Mouse (Mus musculus) hindbrain, embryonic 15.5 days (tissue): Measurements from ENCODE around the gene Ppp4r3b. TPM values are rescaled to one million over a fixed set of nuclear protein-coding genes. Genes with fewer than 3 reads are reported as not detected.
A peak's percentile ranks its signal among the peaks of the same experiment; 100 is the strongest.

Source experiments
- ATAC-seq: fragments of 200-750 bp; cut with Nextera tagmentation; 2 replicates; pipeline ENCODE4 v1.8.0; 2017; ENCODE audit warnings: low read depth, moderate number of reproducible peaks, moderate TSS enrichment; ENCODE audit not compliant: low FRiP score
- H3K27ac ChIP-seq: fragments of 300-500 bp; sonication (generic); replicated peaks from 2 replicates; pipeline ENCODE4 v1.5.1; 2015; ENCODE audit warnings: mild to moderate bottlenecking, inconsistent platforms
- H3K27me3 ChIP-seq: fragments of 300-500 bp; sonication (generic); 2 replicates; pipeline ENCODE4 v1.6.1; 2015; ENCODE audit warnings: control low read depth, inconsistent platforms
- H3K36me3 ChIP-seq: fragments of 300-500 bp; sonication (generic); 2 replicates; pipeline ENCODE4 v1.6.1; 2015; ENCODE audit warnings: control low read depth, inconsistent platforms
- H3K4me1 ChIP-seq: fragments of 300-500 bp; sonication (generic); replicated peaks from 2 replicates; pipeline ENCODE4 v1.6.1; 2015; ENCODE audit warnings: control low read depth, inconsistent platforms
- H3K4me2 ChIP-seq: fragments of 300-500 bp; sonication (generic); 2 replicates; pipeline ENCODE4 v1.6.1; 2015; ENCODE audit warnings: moderate library complexity, mild to moderate bottlenecking, inconsistent platforms
- H3K4me3 ChIP-seq: fragments of 300-500 bp; sonication (generic); 2 replicates; pipeline ENCODE4 v1.5.1; 2015; ENCODE audit warnings: mild to moderate bottlenecking, inconsistent platforms
- H3K9ac ChIP-seq: fragments of 300-500 bp; sonication (generic); 2 replicates; pipeline ENCODE4 v1.6.1; 2015; ENCODE audit warnings: inconsistent platforms
- H3K9me3 ChIP-seq: fragments of 300-500 bp; sonication (generic); 2 replicates; pipeline ENCODE4 v1.6.1; 2016; ENCODE audit warnings: control low read depth, inconsistent platforms
- WGBS: fragments of 180-500 bp; shearing (Covaris S2); methylation state at CpG from one replicate; pipeline ENCODE4 v1.1.7; 2015; 5-methylcytosine and 5-hydroxymethylcytosine counted together
- polyA plus RNA-seq: library from polyadenylated mRNA; unstranded; fragments of >200 nt; fragmentation: Nextera tagmentation; extraction: Ambion mirVana; gene quantifications from 2 replicates; pipeline ENCODE4 v1.2.1, GENCODE M21; 2015

Ppp4r3b gene
- polyA plus RNA-seq, 1 experiment from 2014 or later = 65.4 TPM

DNA sequence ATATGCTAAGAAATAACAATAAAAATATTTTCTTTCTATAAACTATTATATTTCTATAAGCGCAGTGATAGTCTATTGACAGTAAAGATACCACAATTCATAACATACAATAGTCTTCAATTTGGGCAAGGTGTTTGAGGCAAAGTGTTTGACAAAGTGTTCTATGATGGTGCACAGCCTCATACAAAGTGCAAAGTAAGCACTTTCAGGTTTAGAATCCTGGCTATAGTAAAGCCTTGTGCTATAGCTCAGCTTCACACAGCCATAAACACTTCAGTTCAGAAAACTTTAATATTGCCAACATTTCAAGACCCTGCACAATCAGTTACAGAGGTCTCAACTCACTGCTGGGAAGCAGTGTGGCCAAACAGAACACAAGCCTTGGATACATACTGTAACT, 66.7 kb downstream of the Ppp4r3b start:
- no peak for ATAC-seq
- Histone ChIP-seq H3K4me2 (no peak overlapping the region), H3K36me3 (peaks cover 24% of the 10 kb centered on the region), H3K9me3 (no peaks in the 10 kb centered on the region), H3K4me3 (no peak overlapping the region), H3K27me3 (no peaks in the 10 kb centered on the region), H3K9ac (no peak overlapping the region), H3K4me1 (peaks cover 2% of the 10 kb centered on the region; the same call in 1 of the 2 replicates), H3K27ac (no peak overlapping the region)
- WGBS = 100% methylated on average over 1 of the region's 1 CpGs

DNA sequence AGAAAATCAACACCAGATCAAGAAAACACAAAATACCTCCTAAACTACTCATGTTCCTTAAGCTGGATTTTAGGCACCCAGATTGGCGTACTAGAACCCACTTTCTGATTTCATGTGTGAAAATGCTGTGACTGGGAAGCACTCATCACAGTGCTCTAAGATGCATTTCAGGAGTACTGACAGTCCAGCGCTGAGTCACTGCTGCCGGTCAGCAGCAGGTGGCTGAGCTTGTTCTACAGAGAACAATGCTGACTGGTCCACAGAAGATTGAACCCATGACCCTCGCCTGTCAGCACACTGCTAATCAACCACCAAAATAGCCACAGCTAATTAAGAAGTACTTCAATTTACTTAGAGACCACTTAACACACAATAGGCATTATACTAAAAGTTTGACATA, 69.3 kb downstream of the Ppp4r3b start:
- H3K36me3 ChIP-seq = peaks cover 23% of the 10 kb centered on the region
- 58% methylated on average over 4 of the region's 4 CpGs for WGBS
- no peaks in the 10 kb centered on the region for H3K27me3 ChIP-seq
- no peaks in the 10 kb centered on the region for H3K9me3 ChIP-seq
- H3K27ac ChIP-seq = no peak overlapping the region
- no peak for ATAC-seq
- no peak overlapping the region for H3K4me2 ChIP-seq
- H3K4me1 ChIP-seq = peaks cover 24% of the 10 kb centered on the region
- no peak overlapping the region for H3K9ac ChIP-seq
- no peak overlapping the region for H3K4me3 ChIP-seq

DNA sequence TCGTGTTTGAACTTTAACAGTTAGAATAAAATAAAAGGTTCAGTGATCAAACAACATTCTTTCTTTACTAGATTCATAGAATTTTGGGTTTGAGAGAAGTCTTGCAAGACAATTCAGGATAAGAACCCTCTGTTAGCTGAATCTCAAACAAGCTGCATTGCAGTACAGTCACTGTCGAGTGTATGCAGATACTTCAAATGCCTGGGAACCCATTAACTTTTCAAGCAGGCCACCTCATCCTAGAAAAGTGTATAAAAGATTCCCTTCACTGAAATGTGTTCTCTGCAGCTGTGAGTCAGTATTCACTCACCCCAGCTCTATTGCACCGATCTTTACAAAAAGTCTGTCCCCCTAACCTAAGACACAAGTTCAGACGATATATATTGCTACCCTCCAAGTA, 73.3 kb downstream of the Ppp4r3b start:
- Histone ChIP-seq H3K36me3 (peaks cover 20% of the 10 kb centered on the region), H3K9me3 (no peaks in the 10 kb centered on the region), H3K9ac (peak overlapping the region; percentile 59), H3K4me1 (peaks cover 24% of the 10 kb centered on the region), H3K4me2 (peak overlapping the region; percentile 77), H3K4me3 (peak overlapping the region; percentile 68), H3K27ac (no peak overlapping the region), H3K27me3 (no peaks in the 10 kb centered on the region)
- no peak for ATAC-seq
- WGBS = 65% methylated on average over 4 of the region's 4 CpGs

DNA sequence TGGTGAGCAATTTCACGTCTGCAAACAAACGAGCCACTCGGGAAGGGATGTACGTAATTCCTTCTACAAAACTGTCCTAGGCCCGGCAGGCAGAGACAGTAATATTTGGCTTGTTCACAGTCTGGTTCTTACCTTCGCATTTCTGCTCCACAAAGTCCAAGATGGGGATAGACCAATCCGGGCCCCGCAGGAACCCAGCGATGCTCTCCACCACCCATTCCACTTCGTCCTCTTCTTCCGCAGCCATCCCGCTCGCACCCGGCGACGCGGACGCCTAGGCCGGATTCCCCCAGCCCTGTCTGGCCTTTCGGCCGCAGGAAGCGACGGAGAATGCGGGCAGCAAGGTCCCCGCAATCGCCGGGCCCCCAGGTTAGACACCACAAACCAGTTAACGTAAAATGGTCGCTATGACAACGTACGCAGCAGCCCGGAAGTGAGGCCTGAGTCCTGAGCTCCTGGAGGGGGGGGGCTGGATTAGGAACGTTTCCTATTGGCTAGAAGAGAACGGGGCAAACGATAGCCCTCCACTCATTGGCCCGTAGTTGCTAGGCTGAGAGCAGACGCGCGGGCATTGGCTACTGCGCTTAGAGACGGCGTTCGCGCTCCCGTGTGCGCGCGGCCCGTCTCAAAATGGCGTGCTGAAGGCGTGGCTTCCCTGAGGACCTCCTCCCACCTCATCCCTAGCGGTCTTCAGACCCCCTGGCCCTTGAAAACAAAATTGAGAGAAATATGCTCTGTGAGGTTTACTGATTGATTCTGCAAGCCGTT, 74.4 kb downstream of the Ppp4r3b start, which contains the start of gene Cfap36:
TSS of gene Cfap36 (minus strand) at position 527 of the 768 bp plus-strand sequence.
- Histone ChIP-seq H3K27me3 (no peaks in the 10 kb centered on the region), H3K27ac (peak within 1 kb of the TSS; percentile 88), H3K9me3 (no peaks in the 10 kb centered on the region), H3K4me2 (peak within 1 kb of the TSS; percentile 77), H3K4me3 (peak within 1 kb of the TSS; percentile 68), H3K36me3 (peaks cover 10% of the 10 kb centered on the region; the same call in 1 of the 2 replicates), H3K4me1 (peaks cover 24% of the 10 kb centered on the region), H3K9ac (peak within 1 kb of the TSS; percentile 59)
- ATAC-seq = peak; percentile 100
- under 1% methylated on average over 53 of the region's 53 CpGs for WGBS

DNA sequence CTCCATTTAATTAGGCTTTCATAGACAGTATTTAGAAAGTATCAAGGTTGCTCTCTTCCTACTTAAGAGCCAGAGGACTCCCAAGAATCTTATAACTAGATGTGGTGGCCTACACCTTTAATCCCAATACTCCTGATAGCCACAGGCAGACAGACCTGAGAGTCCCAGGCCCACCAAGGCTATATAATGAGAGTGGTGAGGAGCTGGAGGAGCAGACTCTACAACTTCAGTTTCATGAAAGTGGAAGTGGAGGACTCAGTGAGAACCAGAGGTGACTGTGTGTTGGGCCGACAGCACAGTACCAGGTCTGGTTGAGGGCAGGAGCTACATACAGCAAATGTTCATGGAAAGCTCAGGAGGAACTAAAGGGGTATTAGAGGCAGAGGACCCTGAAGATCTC, 75.0 kb downstream of the Ppp4r3b start:
- no peaks in the 10 kb centered on the region for H3K9me3 ChIP-seq
- H3K27me3 ChIP-seq = no peaks in the 10 kb centered on the region
- peak overlapping the region; percentile 44; the same call in 1 of the 2 replicates for H3K27ac ChIP-seq
- peak overlapping the region; percentile 68 for H3K4me3 ChIP-seq
- H3K9ac ChIP-seq = no peak overlapping the region
- 0 out of 2 replicates have a peak, but pooled peaks cover 4% of the 10 kb centered on the region for H3K36me3 ChIP-seq
- no peak; the same call in 1 of the 2 replicates for ATAC-seq
- WGBS = 97% methylated on average over 1 of the region's 1 CpGs
- H3K4me2 ChIP-seq = peak overlapping the region; percentile 48
- peaks cover 24% of the 10 kb centered on the region for H3K4me1 ChIP-seq

DNA sequence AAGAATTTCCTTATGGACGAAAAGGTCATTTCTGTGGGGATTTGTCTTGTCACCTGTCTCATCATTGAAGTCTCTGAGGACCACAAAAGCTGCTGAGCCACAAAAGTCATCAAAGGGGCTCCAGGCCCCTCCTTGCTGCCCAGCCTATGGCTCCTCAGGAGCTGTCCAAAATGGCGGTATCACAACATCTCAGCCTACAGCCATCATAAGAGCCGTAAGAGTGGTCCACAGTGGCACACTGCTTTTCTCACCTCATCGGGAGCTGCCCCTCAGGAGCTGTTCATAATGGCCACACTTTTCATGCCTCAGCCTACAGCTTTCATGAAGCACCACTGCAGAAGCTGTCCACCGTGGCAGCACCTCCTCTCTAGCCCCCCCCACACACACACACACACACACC, 75.7 kb downstream of the Ppp4r3b start:
- H3K4me2 ChIP-seq = no peak overlapping the region
- H3K27me3 ChIP-seq = no peaks in the 10 kb centered on the region
- H3K27ac ChIP-seq = no peak overlapping the region
- H3K4me3 ChIP-seq = no peak overlapping the region
- H3K9ac ChIP-seq = no peak overlapping the region
- ATAC-seq = no peak
- H3K4me1 ChIP-seq = peaks cover 24% of the 10 kb centered on the region
- WGBS = 94% methylated on average over 5 of the region's 5 CpGs
- H3K9me3 ChIP-seq = no peaks in the 10 kb centered on the region
- H3K36me3 ChIP-seq = 0 out of 2 replicates have a peak, but pooled peaks cover 2% of the 10 kb centered on the region

DNA sequence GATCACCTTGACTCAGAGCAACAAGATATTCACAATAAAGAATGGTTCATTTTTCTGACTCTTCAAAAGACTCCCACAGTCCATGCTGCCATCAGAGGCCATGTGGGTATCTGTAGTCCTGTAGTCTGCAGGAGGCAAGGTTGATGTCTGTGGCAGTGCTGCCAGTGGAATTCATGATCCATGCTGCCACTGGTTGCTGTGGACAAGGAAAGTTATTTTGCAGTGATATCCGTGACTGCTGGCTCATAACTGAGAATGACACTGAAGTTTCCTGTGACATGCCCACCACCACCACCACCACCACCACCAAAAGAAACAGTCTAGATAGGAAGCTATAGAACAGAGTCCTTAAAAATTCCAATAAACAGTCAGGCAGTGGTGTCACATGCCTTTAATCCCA, 82.0 kb downstream of the Ppp4r3b start:
- H3K9me3 ChIP-seq = no peaks in the 10 kb centered on the region
- H3K36me3 ChIP-seq = no peaks in the 10 kb centered on the region
- no peak for ATAC-seq
- no peak overlapping the region for H3K27ac ChIP-seq
- H3K4me1 ChIP-seq = no peaks in the 10 kb centered on the region
- no peak overlapping the region for H3K4me3 ChIP-seq
- 88% methylated on average over 1 of the region's 1 CpGs for WGBS
- H3K4me2 ChIP-seq = no peak overlapping the region
- H3K27me3 ChIP-seq = no peaks in the 10 kb centered on the region
- no peak overlapping the region for H3K9ac ChIP-seq

DNA sequence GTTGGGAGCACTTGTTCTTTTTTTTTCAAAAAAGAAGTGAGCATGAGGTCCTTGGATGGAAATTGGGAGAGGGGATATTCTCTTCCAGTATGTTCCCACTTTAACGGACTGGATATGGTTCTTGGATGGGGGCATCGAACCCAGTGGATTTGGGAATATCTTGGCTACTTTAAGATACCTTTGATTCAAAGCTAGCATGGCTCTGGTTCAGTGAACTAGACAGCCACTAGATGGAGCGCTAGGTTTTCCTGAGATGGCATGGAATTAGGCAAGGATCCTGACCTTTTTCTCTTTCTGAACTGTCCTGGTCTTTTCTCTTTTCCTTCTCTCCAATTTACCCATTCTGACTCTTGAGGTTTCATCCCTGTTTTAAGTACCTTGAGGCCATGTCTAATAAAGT, 95.1 kb downstream of the Ppp4r3b start:
- no peaks in the 10 kb centered on the region for H3K27me3 ChIP-seq
- H3K36me3 ChIP-seq = no peaks in the 10 kb centered on the region
- H3K4me1 ChIP-seq = no peaks in the 10 kb centered on the region
- no peaks in the 10 kb centered on the region for H3K9me3 ChIP-seq
- no peak overlapping the region for H3K27ac ChIP-seq
- ATAC-seq = 0 out of 2 replicates have a peak, but pooled peaks have one; percentile 45
- no peak overlapping the region for H3K4me2 ChIP-seq
- WGBS = 33% methylated on average over 3 of the region's 3 CpGs
- no peak overlapping the region for H3K4me3 ChIP-seq
- H3K9ac ChIP-seq = no peak overlapping the region

Other genes starting within 250 kb of the Ppp4r3b start
- 25.1 and 26.9 TPM in 2 replicates for gene Pnpt1, start 42.1 kb upstream of the Ppp4r3b start, polyA plus RNA-seq
- gene Cfap36, start 74.5 kb downstream of the Ppp4r3b start, polyA plus RNA-seq = 125 and 127 TPM in 2 replicates
- 84.5 and 87.8 TPM in 2 replicates for gene Ccdc88a, start 200.8 kb downstream of the Ppp4r3b start, polyA plus RNA-seq